Mouse (Mus musculus): ENCODE results near the gene Trim29. TPM values are rescaled to one million over a fixed set of nuclear protein-coding genes. Genes with fewer than 3 reads are reported as not detected.

Gene Trim29
- total and polyA plus RNA-seq, 3 experiments: not detected

GRCm38 (mm10) chr9:43269166-43269565 lies 41.5 kb upstream of the Trim29 start:
- Histone ChIP-seq H3K4me1 (ENCODE audit: control insufficient read depth in 1 of 2, insufficient read depth in 2 of 2, low read length in 2 of 2) (no peaks in the 10 kb centered on the region), H3K79me2 (ENCODE audit: control insufficient read depth, insufficient read depth, low read length, poor library complexity) (no peaks in the 10 kb centered on the region), H3K4me3 (ENCODE audit: control insufficient read depth in 1 of 2, insufficient read depth in 1 of 2, low read depth in 2 of 2, low read length in 2 of 2) (no peak overlapping the region), H3K9me3 (replicated peaks; ENCODE audit: insufficient read depth, low read length) (no peaks in the 10 kb centered on the region), H3K9ac (ENCODE audit: control insufficient read depth, low read depth, low read length, poor library complexity, severe bottlenecking) (no peak overlapping the region), H3K27me3 (ENCODE audit: control insufficient read depth in 1 of 2, insufficient read depth in 2 of 2, low read length in 2 of 2) (peaks cover 0 to 1% of the 10 kb centered on the region in 2 experiments; a peak in 1 of 4 replicates), H3K27ac (ENCODE audit: control insufficient read depth, low read depth, low read length) (no peak overlapping the region), H3K36me3 (ENCODE audit: control insufficient read depth in 1 of 2, insufficient read depth in 2 of 2, low read length in 2 of 2) (0 out of 4 replicates have a peak, but pooled peaks cover 0 to 2% of the 10 kb centered on the region in 2 experiments)
- no peak for DNase-seq (ENCODE audit: low read depth, low spot score)
- TF ChIP-seq GATA1 (IDR thresholded peaks at IDR 0.05; ENCODE audit: low read depth, low read length) (no peak), POLR2A (IDR thresholded peaks at IDR 0.05; ENCODE audit: control insufficient read depth in 1 of 2, insufficient read depth in 1 of 2, low read depth in 1 of 2, low read length in 2 of 2, poor library complexity in 1 of 2) (no peak), SMC3 (IDR thresholded peaks at IDR 0.05; ENCODE audit: low read depth, low read length) (no peak), UBTF (IDR thresholded peaks at IDR 0.05; ENCODE audit: borderline replicate concordance, insufficient read depth, low read depth, low read length) (no peak), ETS1 (IDR thresholded peaks at IDR 0.05; ENCODE audit: low read depth, low read length) (no peak), JUND (IDR thresholded peaks at IDR 0.05; ENCODE audit: low read depth, low read length) (no peak), RCOR1 (IDR thresholded peaks at IDR 0.05; ENCODE audit: low read depth, low read length) (no peak), MYB (IDR thresholded peaks at IDR 0.05; ENCODE audit: low read depth, low read length) (no peak), GABPA (IDR thresholded peaks at IDR 0.05; ENCODE audit: low read depth, low read length) (no peak), MAZ (IDR thresholded peaks at IDR 0.05; ENCODE audit: low read depth, low read length) (no peak), BHLHE40 (IDR thresholded peaks at IDR 0.05; ENCODE audit: borderline replicate concordance, low read depth, low read length) (no peak), USF1 (IDR thresholded peaks at IDR 0.05; ENCODE audit: low read depth, low read length) (no peak), TBP (IDR thresholded peaks at IDR 0.05; ENCODE audit: low read depth, low read length) (no peak), TCF12 (IDR thresholded peaks at IDR 0.05; ENCODE audit: low read depth, low read length) (no peak), KAT2A (conservative IDR thresholded peaks at IDR 0.05; ENCODE audit: low read depth, low read length) (no peak)

- no peak overlapping the region for H3K4me3 ChIP-seq (ENCODE audit: control insufficient read depth in 1 of 2, insufficient read depth in 1 of 2, low read depth in 2 of 2, low read length in 2 of 2)
- no peak for DNase-seq (ENCODE audit: low read depth, low spot score)
- H3K4me1 ChIP-seq (ENCODE audit: control insufficient read depth in 1 of 2, insufficient read depth in 2 of 2, low read length in 2 of 2): no peaks in the 10 kb centered on the region
- TF ChIP-seq EP300 (IDR thresholded peaks at IDR 0.05; ENCODE audit: low read depth in 1 of 2, low read length in 2 of 2): no peak
- TF ChIP-seq USF2 (IDR thresholded peaks at IDR 0.05; ENCODE audit: borderline replicate concordance in 1 of 2, insufficient read depth in 1 of 2, low read depth in 1 of 2, low read length in 2 of 2): no peak
- no peak for TF ChIP-seq CTCF (IDR thresholded peaks at IDR 0.05 in 2 of 3, conservative IDR thresholded peaks at IDR 0.05 in 1 of 3; ENCODE audit: control insufficient read depth in 1 of 3, insufficient read depth in 1 of 3, low read depth in 2 of 3, low read length in 3 of 3, poor library complexity in 1 of 3, severe bottlenecking in 1 of 3)
- TF ChIP-seq ZMIZ1 (IDR thresholded peaks at IDR 0.05; ENCODE audit: low read depth, low read length): no peak
- no peak for TF ChIP-seq USF1 (IDR thresholded peaks at IDR 0.05; ENCODE audit: low read depth, low read length)
- no peak for TF ChIP-seq NELFE (IDR thresholded peaks at IDR 0.05; ENCODE audit: low read depth, low read length)
- no peak for TF ChIP-seq SMC3 (IDR thresholded peaks at IDR 0.05; ENCODE audit: low read depth, low read length)
- TF ChIP-seq UBTF (IDR thresholded peaks at IDR 0.05; ENCODE audit: borderline replicate concordance, insufficient read depth, low read depth, low read length): no peak
- no peak for TF ChIP-seq POLR2AphosphoS2 (IDR thresholded peaks at IDR 0.05; ENCODE audit: low read length)
- no peak for TF ChIP-seq ETS1 (IDR thresholded peaks at IDR 0.05; ENCODE audit: low read depth, low read length)
- TF ChIP-seq HCFC1 (IDR thresholded peaks at IDR 0.05; ENCODE audit: low read depth, low read length): no peak
- no peak for TF ChIP-seq RCOR1 (IDR thresholded peaks at IDR 0.05; ENCODE audit: low read depth, low read length)
- no peak for TF ChIP-seq CHD2 (IDR thresholded peaks at IDR 0.05; ENCODE audit: low read length)
- TF ChIP-seq MYB (IDR thresholded peaks at IDR 0.05; ENCODE audit: low read depth, low read length): no peak
- TF ChIP-seq BHLHE40 (IDR thresholded peaks at IDR 0.05; ENCODE audit: borderline replicate concordance, low read depth, low read length): no peak
- no peak for TF ChIP-seq MXI1 (IDR thresholded peaks at IDR 0.05; ENCODE audit: low read depth, low read length)
- no peak for TF ChIP-seq ELF1 (IDR thresholded peaks at IDR 0.05; ENCODE audit: low read depth, low read length)
- no peaks in the 10 kb centered on the region for H3K79me2 ChIP-seq (ENCODE audit: control insufficient read depth, insufficient read depth, low read length, poor library complexity)
- H3K9ac ChIP-seq (ENCODE audit: control insufficient read depth, low read depth, low read length, poor library complexity, severe bottlenecking): no peak overlapping the region
- H3K27me3 ChIP-seq (ENCODE audit: control insufficient read depth in 1 of 2, insufficient read depth in 2 of 2, low read length in 2 of 2): peaks cover 3 to 5% of the 10 kb centered on the region in 2 experiments; a peak in 3 of 4 replicates
- H3K27ac ChIP-seq (ENCODE audit: control insufficient read depth, low read depth, low read length): no peak overlapping the region
- no peaks in the 10 kb centered on the region for H3K9me3 ChIP-seq (replicated peaks; ENCODE audit: insufficient read depth, low read length)
- H3K36me3 ChIP-seq (ENCODE audit: control insufficient read depth in 1 of 2, insufficient read depth in 2 of 2, low read length in 2 of 2): 0 out of 4 replicates have a peak, but pooled peaks cover 0 to 2% of the 10 kb centered on the region in 2 experiments
Measured at GRCm38 (mm10) chr9:43270723-43271252, 39.9 kb upstream of the Trim29 start.

All from MEL (cell line).